16 mouse cellular contexts compared by ENCODE assay signal in genomic region chr11:41159927-41160326, GRCm38 (mm10).
DNase-seq lines count a peak whose midpoint lies in the region; ATAC-seq lines count a peak whose summit lies in the region.
"Had no signal": no experiment of that assay in that cellular context is flagged by ENCODE, and none has a peak within 500 bp of the region (broad histone marks: within the 10 kb centered on the region; RNA-seq: fewer than 3 reads in every experiment).

No protein-coding gene starts in this region.

- peaks cover 4% of the 10 kb centered on the region; the same call in 1 of the 2 replicates for H3K4me1 ChIP-seq in hindbrain, embryonic 14.5 days (replicated peaks; ENCODE audit: control insufficient read depth, insufficient read depth, low read length)
- peaks cover 6% of the 10 kb centered on the region; the same call in 1 of the 2 replicates for H3K4me1 ChIP-seq in hindbrain, embryonic 12.5 days
- peaks cover 10% of the 10 kb centered on the region for H3K4me1 ChIP-seq in midbrain, embryonic 14.5 days (ENCODE audit: control insufficient read depth, insufficient read depth, low read length)
- H3K4me1 ChIP-seq: embryonic facial prominence, embryonic 13.5 days; intestine, embryonic 15.5 days; stomach, embryonic 15.5 days had no signal

- H3K9ac ChIP-seq in hindbrain, embryonic 14.5 days: no peak overlapping the region
- H3K9ac ChIP-seq in hindbrain, embryonic 12.5 days: no peak overlapping the region
- no peak overlapping the region for H3K9ac ChIP-seq in midbrain, embryonic 14.5 days (replicated peaks; ENCODE audit: low read length)
- H3K9ac ChIP-seq: embryonic facial prominence, embryonic 13.5 days; intestine, embryonic 15.5 days; stomach, embryonic 15.5 days had no signal

- no peak overlapping the region for H3K4me2 ChIP-seq in hindbrain, embryonic 14.5 days (replicated peaks)
- no peak overlapping the region for H3K4me2 ChIP-seq in hindbrain, embryonic 12.5 days (replicated peaks)
- no peak overlapping the region for H3K4me2 ChIP-seq in midbrain, embryonic 14.5 days (ENCODE audit: low read length)
- H3K4me2 ChIP-seq: embryonic facial prominence, embryonic 13.5 days; heart, embryonic 11.5 days; intestine, embryonic 15.5 days; stomach, embryonic 15.5 days had no signal

- no peaks in the 10 kb centered on the region for H3K27me3 ChIP-seq in hindbrain, embryonic 14.5 days (ENCODE audit: control insufficient read depth, insufficient read depth, low read length)
- no peaks in the 10 kb centered on the region for H3K27me3 ChIP-seq in hindbrain, embryonic 12.5 days
- H3K27me3 ChIP-seq in midbrain, embryonic 14.5 days (ENCODE audit: control insufficient read depth, insufficient read depth, low read length): no peaks in the 10 kb centered on the region
- H3K27me3 ChIP-seq: embryonic facial prominence, embryonic 13.5 days; intestine, embryonic 15.5 days; stomach, embryonic 15.5 days had no signal

- H3K27ac ChIP-seq in hindbrain, embryonic 14.5 days: peak overlapping the region; percentile 77
- no peak overlapping the region for H3K27ac ChIP-seq in hindbrain, embryonic 12.5 days
- H3K27ac ChIP-seq in midbrain, embryonic 14.5 days (replicated peaks; ENCODE audit: low read depth, low read length): no peak overlapping the region; the same call in 1 of the 2 replicates
- H3K27ac ChIP-seq: embryonic facial prominence, embryonic 13.5 days; intestine, embryonic 15.5 days; stomach, embryonic 15.5 days had no signal

- H3K36me3 ChIP-seq in hindbrain, embryonic 14.5 days (replicated peaks; ENCODE audit: control insufficient read depth, insufficient read depth): no peaks in the 10 kb centered on the region
- H3K36me3 ChIP-seq in hindbrain, embryonic 12.5 days: no peaks in the 10 kb centered on the region
- H3K36me3 ChIP-seq in midbrain, embryonic 14.5 days (ENCODE audit: control insufficient read depth, insufficient read depth, low read length): no peaks in the 10 kb centered on the region
- H3K36me3 ChIP-seq: embryonic facial prominence, embryonic 13.5 days; G1E; intestine, embryonic 15.5 days; stomach, embryonic 15.5 days had no signal

- no peak for DNase-seq in hindbrain, embryonic 14.5 days (ENCODE audit: low spot score)
- peak; percentile 47 for DNase-seq in cerebellum, adult 11-12 months
- peak; percentile 82 for DNase-seq in cerebellum, adult 9-10 months
- peak; percentile 29 for DNase-seq in midbrain, embryonic 14.5 days
- no peak for DNase-seq in adrenal gland, adult (ENCODE audit: inconsistent age in 2 of 2, low spot score in 1 of 2)
- DNase-seq: lung, adult 18-20 months; lung, postnatal 36 days; right cerebral cortex, postnatal 14 days; thymus, adult 2 months had no signal

- H3K9me3 ChIP-seq in hindbrain, embryonic 14.5 days (ENCODE audit: control insufficient read depth, low read length): no peaks in the 10 kb centered on the region
- no peaks in the 10 kb centered on the region for H3K9me3 ChIP-seq in hindbrain, embryonic 12.5 days (replicated peaks)
- no peaks in the 10 kb centered on the region for H3K9me3 ChIP-seq in midbrain, embryonic 14.5 days (ENCODE audit: control insufficient read depth, low read length)
- H3K9me3 ChIP-seq: embryonic facial prominence, embryonic 13.5 days; G1E; intestine, embryonic 15.5 days; stomach, embryonic 15.5 days had no signal

- H3K4me3 ChIP-seq in hindbrain, embryonic 14.5 days (replicated peaks; ENCODE audit: low read length): no peak overlapping the region
- no peak overlapping the region for H3K4me3 ChIP-seq in hindbrain, embryonic 12.5 days
- no peak overlapping the region for H3K4me3 ChIP-seq in midbrain, embryonic 14.5 days (replicated peaks; ENCODE audit: low read depth, low read length)
- H3K4me3 ChIP-seq: embryonic facial prominence, embryonic 13.5 days; intestine, embryonic 15.5 days; stomach, embryonic 15.5 days had no signal

- 61% methylated on average over 1 of the region's 1 CpGs for WGBS in hindbrain, embryonic 14.5 days
- WGBS in hindbrain, embryonic 12.5 days: 66% methylated on average over 1 of the region's 1 CpGs
- WGBS in midbrain, embryonic 14.5 days: 41% methylated on average over 1 of the region's 1 CpGs

- no peak for ATAC-seq in hindbrain, embryonic 14.5 days (ENCODE audit: low FRiP score)
- no peak for ATAC-seq in hindbrain, embryonic 12.5 days (ENCODE audit: low FRiP score)
- ATAC-seq in midbrain, embryonic 14.5 days (ENCODE audit: low FRiP score, low TSS enrichment): no peak
- no peak for ATAC-seq in CD4-positive, CD25-positive, alpha-beta regulatory T cell, adult 4 months
- ATAC-seq: intestine, embryonic 15.5 days had no signal

Comparison
In these comparisons a context has a peak if more than half of its experiments do, and no peak if none do; other contexts are left out.
1. DNase-seq: peak in cerebellum, adult 11-12 months (single experiment), cerebellum, adult 9-10 months (single experiment) and midbrain, embryonic 14.5 days (single experiment); none in hindbrain, embryonic 14.5 days (single experiment) and adrenal gland, adult (0 of 2).